Mouse (Mus musculus) c-Kit-positive CD71-positive TER-119-negative erythroid progenitor cells, embryonic 14.5 days (primary cell): ENCODE measurements around the gene Nxpe5.

Experiments used
- DNase-seq: peaks from one replicate; pipeline ENCODE4 v3.0.0-alpha.2; 2013; ENCODE audit warnings: low read depth

Nxpe5 gene

GRCm38 (mm10) chr5:138253061-138253460 lies 27.4 kb downstream of the Nxpe5 start:
- no peak for DNase-seq

DNA sequence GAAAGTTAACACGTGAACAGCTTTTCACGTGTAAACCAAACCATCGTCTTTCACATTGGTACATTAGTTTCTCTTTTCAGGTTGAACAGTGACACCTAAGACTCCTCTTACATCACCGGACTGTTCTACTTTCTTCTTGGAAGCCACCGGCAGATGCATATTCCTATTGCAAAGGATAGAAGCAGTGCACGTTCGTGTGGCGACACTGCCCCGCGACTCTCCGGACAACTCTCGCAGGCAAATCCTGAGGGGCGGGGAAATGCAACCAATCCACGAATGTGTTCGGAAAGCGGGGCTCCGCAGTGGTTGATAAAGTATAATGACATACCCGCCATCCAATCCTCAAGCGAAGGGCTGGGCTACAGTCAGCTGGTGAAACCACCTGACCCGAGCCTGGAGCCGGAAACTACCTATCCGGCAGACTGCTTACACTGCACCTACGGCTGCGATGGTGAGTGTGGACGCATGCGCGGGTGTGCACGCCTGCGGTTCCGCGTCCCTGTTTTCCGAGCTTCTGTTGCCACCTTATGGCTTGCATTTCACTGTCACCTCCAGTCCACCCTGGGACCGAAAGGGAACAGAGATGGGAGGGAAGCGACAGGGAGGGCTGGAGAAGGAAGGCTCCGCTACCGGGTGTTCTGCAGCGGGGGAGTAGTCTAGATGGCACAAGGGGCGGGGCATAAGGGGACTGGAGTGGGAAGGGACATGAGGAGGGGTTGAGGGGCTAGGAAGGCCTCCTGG lies 29.8 kb downstream of the Nxpe5 start, which contains the start of gene Lamtor4:
Lamtor4 (plus strand) TSS at position 130 of the 741 bp plus-strand sequence.
- peak; percentile 94 for DNase-seq

GRCm38 (mm10) chr5:138256094-138256467 lies 30.4 kb downstream of the Nxpe5 start:
- DNase-seq, result no peak

DNA sequence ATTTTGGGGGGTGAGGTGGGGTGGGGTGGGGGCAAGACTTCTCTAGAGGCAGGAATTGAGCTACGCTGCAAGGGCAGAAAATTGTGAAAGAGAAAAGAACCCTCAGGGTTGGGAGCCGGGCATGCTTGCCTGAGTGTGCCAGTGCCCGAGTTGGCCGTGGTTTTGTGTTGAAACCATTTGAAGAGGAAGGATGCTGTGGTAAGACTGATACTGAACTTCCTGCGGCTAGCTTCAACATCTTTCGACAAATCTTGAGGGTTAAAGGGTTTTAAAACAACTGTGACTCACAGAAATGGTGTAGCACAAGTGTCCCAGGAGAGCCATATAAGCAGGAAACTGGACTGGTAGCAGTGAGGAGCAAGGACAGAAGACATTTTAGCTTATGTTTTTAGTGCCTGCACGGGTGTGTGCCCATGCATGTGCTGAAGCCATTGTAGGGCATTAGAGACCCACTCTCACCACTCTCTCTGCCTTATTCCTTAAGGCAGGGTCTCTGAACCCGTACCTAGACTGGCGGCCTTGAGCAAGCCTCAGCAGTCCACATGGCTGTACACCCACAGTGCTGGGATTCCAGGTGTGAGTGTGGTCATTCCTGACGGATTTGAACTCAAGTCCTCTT lies 31.4 kb downstream of the Nxpe5 start:
- no peak for DNase-seq

GRCm38 (mm10) chr5:138257585-138257978 lies 31.9 kb downstream of the Nxpe5 start:
- no peak for DNase-seq

- DNase-seq, result no peak
Measured at GRCm38 (mm10) chr5:138258078-138258477, 32.4 kb downstream of the Nxpe5 start.

- DNase-seq, result no peak
Measured at GRCm38 (mm10) chr5:138258542-138258941, 32.8 kb downstream of the Nxpe5 start.

- DNase-seq, result no peak
Measured at GRCm38 (mm10) chr5:138258993-138259392, 33.3 kb downstream of the Nxpe5 start.

GRCm38 (mm10) chr5:138260051-138260450 lies 34.4 kb downstream of the Nxpe5 start:
- no peak for DNase-seq

DNA sequence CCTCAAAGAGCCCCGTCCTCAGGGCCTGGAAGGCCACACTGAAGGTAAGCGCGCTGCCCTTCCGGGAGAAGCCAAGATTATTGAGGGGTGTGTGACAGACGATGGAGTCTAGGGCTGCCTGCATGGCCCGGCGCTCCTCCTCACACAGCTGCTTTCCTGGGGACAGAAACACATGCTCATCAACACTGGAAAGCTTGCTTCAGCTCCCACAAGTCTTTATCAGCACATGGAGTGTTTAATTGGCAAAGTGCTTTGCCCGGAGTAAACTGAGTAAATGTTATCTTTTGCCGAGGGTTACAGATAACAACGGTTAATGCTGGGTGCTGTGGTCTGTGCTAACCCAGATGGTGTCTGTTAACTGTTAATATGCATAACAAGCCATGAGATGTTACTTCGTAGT lies 35.1 kb downstream of the Nxpe5 start:
- no peak for DNase-seq

DNA sequence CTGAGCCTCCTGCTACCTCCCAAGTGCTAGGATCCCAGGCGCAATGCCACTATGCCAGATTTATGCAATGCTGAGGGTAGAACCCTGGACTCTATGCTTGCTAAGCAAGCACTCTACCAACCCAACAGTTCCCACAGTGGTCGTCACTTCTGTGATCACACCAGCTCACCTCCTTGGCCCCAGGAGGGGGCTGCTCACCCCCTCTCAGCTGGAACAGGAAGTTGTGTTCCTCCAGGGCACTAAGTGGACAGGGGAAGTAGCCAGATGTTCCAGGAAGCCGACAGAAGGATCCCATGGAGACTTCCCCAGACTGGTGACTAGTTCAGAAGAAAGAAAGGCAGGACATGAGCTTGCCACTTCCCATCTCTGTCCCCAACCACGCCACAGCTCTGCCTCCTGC lies 36.3 kb downstream of the Nxpe5 start:
- no peak for DNase-seq

DNA sequence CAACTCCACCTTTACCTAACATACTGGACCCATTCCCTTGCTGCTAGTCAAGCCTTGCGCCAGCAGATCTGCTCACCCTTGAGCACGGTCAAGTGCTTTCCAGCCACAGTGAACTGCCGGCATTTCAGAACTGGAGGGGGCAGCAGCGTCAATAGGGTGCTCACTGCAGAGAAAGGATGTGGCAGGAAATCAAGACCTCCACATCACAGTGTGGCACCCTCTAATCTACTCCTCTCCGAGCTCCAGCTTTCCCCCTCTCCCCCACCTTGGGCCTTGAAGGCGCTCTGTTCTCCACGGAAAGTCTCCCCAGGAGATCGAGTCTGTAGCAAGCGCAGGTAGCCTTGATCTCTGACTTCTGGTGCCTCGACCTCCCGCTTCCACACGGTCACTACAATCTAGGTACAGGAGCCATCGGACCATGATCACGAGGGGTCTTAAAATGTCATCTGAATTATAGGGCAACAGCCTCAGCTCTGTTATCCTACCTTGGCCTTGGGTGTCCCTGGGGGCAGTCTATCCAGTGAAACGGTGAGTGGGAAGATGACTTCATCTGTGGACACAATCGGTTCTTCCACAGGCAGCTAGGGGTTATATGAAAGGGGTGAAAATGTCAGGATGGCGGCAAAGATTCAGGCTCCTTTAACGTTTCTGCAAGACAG lies 37.0 kb downstream of the Nxpe5 start:
- no peak for DNase-seq

DNA sequence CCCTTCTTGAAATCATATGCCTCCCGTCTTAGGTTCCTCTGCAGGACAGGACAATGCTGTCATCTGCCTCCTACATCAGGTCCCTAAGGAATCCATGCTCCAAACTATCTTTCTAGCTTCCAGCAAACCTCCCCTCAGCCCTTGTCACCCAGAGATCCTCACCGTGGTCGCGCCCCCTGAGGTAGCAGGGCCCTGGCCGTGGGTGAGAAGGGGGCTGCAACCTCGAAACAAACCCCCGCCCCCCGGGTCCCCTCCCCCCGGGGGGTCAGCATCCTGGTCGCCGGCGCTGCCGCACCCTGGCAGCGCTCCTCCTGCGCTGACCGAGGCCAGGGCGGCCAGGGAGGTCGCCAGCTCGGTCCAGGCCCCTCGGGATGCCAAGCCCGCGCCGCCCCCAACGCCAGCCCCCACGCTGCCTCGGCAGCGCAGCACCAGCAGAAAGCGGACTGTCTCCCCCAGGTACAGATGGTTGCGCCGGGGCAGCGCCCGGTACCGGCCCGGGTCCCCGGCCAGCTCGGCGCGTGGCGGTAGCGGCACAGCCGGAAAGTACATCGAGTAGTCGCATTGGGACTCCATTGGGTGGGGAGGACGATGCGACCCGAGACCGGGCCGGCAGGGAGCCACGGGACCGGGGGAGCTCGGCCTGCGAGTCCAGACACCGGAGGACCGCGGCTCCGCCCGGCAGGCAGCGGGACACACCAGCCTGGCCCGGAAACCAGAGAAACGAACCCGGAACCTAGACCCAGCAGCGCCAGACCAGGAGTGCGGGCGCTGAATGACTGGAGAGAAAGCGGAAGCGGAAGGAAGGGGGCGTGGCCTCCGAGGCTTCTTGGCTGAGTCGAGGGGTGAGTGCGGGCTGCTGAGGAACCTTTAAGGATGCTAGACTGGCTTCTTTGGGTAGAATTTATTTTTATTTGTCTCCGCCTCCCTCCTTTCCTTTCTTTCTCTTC lies 37.8 kb downstream of the Nxpe5 start, which contains the start of gene BC037034:
BC037034 (minus strand) TSS at position 774 of the 947 bp plus-strand sequence.
- peak; percentile 90 for DNase-seq

- DNase-seq, result no peak
Measured at GRCm38 (mm10) chr5:138264207-138264578, 38.5 kb downstream of the Nxpe5 start.

GRCm38 (mm10) chr5:138265712-138266111 lies 40.0 kb downstream of the Nxpe5 start:
- no peak for DNase-seq

GRCm38 (mm10) chr5:138267114-138267513 lies 41.4 kb downstream of the Nxpe5 start:
- DNase-seq, result no peak

DNA sequence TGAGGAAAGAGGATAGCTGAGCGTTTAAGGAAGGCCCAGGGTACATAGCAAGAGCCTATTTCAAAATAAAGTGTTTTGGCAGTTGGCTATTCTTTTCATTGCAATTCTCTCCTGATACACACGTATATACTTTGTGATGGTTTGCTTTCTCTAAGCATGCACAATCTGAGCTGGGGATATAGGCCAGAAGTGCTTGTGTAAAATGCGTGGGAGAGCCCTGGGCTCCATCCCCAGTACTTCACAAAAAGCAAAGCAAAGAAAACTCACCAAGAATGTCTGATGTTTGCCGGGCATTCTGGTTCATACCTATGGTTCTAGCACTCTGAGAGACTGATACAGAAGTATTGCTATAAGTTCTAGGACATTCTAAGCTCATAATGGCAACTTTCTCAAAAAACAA lies 43.3 kb downstream of the Nxpe5 start:
- no peak for DNase-seq

GRCm38 (mm10) chr5:138271232-138271631 lies 45.5 kb downstream of the Nxpe5 start:
- DNase-seq, result no peak

DNA sequence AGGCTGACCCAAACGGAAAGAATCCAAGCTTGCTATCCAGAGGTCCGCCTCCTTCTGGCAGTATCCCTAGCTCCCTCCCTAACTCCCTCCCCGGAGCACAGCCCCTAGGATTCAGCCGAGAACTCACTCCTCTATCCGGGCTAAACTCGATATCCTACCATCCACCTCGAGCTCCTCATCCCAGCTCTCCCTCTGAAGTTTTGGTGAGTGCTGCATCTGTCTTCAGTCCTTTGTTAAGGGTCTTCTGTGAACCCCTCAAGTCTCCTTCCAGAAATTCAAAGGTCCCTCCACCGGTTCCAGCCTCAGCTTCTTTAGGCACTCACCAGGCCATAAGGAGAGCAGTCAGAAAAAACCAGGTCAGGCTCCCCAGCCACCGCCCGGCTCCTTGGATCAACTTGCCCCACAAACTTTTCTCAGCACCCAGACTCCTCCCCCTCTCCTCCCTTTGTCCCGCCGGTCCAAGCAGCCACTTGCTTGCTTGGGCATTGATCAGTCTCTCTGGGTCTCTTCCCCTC lies 46.8 kb downstream of the Nxpe5 start, which contains the start of gene Gal3st4:
Gal3st4 (minus strand) TSS at position 432 of the 515 bp plus-strand sequence.
- DNase-seq, result no peak

DNA sequence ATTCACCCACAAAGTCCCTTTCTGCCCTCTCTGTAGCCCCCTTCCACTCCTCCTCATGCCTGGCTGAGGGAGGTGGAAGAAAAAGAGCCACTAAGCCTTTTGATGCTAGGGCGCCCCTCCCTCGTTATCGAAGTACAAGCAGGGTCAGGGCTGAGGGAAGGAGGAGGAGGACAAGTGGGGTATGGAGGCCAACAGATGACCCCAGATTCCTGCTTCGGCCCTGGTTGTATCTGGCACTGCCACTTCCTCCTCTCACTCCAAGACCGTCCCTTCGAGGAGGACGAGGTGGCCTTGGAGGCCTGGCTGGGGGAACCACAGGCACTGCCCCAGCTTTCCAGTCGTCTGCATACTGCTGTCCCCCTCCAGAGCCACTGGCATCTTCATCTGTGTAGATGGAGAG lies 48.5 kb downstream of the Nxpe5 start:
- DNase-seq, result no peak

- DNase-seq, result no peak
Measured at GRCm38 (mm10) chr5:138275216-138276050, 49.7 kb downstream of the Nxpe5 start.
